Mouse (Mus musculus) adrenal gland, adult 8-10 months (tissue): Measurements from ENCODE around the gene Dis3. TPM values are rescaled to one million over a fixed set of nuclear protein-coding genes. Genes with fewer than 3 reads are reported as not detected.
"Not testable (repeated sequence)": the region's sequence is repeated elsewhere in the genome, so short reads cannot be mapped to it uniquely, and the experiment has no call there.

ENCODE experiments used
- DNase-seq: peaks from one replicate; pipeline ENCODE4 v3.0.0; 2022
- total RNA-seq, 4 experiments: library from RNA; stranded (reverse); gene quantifications; 2 replicates each; pipeline ENCODE4 v1.2.4; 2022

Dis3 gene
- total RNA-seq, 4 experiments from 2014 or later, result 17.4 to 25.6 (median 21.8) TPM

- no peak for DNase-seq
Observed at GRCm38 (mm10) chr14:99060616-99061015, 39.0 kb downstream of the Dis3 start.

- no peak for DNase-seq
Observed at GRCm38 (mm10) chr14:99058959-99059586, 40.5 kb downstream of the Dis3 start.

GRCm38 (mm10) chr14:99046782-99047181 is 52.8 kb downstream of the Dis3 start:
- DNase-seq, result no peak

GRCm38 (mm10) chr14:99046031-99046781 is 53.4 kb downstream of the Dis3 start, which contains the start of the genes Mzt1 and Bora:
Gene Mzt1, minus strand, starts transcription at chr14:99046134.
Gene Bora, plus strand, starts transcription at chr14:99046222.
- DNase-seq, result peak; percentile 90

GRCm38 (mm10) chr14:99045378-99046030 is 54.1 kb downstream of the Dis3 start:
- DNase-seq, result peak; percentile 12

GRCm38 (mm10) chr14:99044718-99045117 is 54.9 kb downstream of the Dis3 start:
- DNase-seq, result no peak

- DNase-seq, result no peak
Observed at GRCm38 (mm10) chr14:99044096-99044495, 55.5 kb downstream of the Dis3 start.

- DNase-seq, result no peak
Observed at GRCm38 (mm10) chr14:99043499-99043898, 56.1 kb downstream of the Dis3 start.

- no peak for DNase-seq
Observed at GRCm38 (mm10) chr14:99041416-99041815, 58.2 kb downstream of the Dis3 start.

GRCm38 (mm10) chr14:99039308-99039707 is 60.3 kb downstream of the Dis3 start:
- DNase-seq, result not testable (repeated sequence)

GRCm38 (mm10) chr14:99037703-99038102 is 61.9 kb downstream of the Dis3 start:
- DNase-seq, result no peak

GRCm38 (mm10) chr14:99036039-99036438 is 63.5 kb downstream of the Dis3 start:
- DNase-seq, result no peak

GRCm38 (mm10) chr14:99034851-99035250 is 64.7 kb downstream of the Dis3 start:
- DNase-seq, result not testable (repeated sequence)

- DNase-seq, result no peak
Observed at GRCm38 (mm10) chr14:99032596-99032995, 67.0 kb downstream of the Dis3 start.

GRCm38 (mm10) chr14:99031337-99031873 is 68.2 kb downstream of the Dis3 start:
- DNase-seq, result no peak

- no peak for DNase-seq
Observed at GRCm38 (mm10) chr14:99029987-99030386, 69.6 kb downstream of the Dis3 start.

Other genes with a start within 250 kb of the Dis3 start
- 1 to 10 TPM; 2.1 to 8.6 (median 2.8) TPM for gene Rpl36a-ps1, start 105.5 kb downstream of the Dis3 start, total RNA-seq
- gene Mzt1, start 53.6 kb downstream of the Dis3 start, total RNA-seq, result 10 to 100 TPM; 32.6 to 40.4 (median 39.7) TPM
- gene Bora, start 53.5 kb downstream of the Dis3 start, total RNA-seq, result 1 to 10 TPM; 1.9 to 5.5 (median 4.1) TPM
- 10 to 100 TPM in 3 of 4 experiments, 1 to 10 TPM in 1; 8.8 to 16.4 (median 13.4) TPM for gene Pibf1, start 346 bp downstream of the Dis3 start, total RNA-seq
- 10 to 100 TPM in 1 of 4 experiments, 1 to 10 TPM in 3; 7.5 to 10.4 (median 8.1) TPM for gene Klf5, start 198.9 kb upstream of the Dis3 start, total RNA-seq